Mouse (Mus musculus) midbrain, embryonic 16.5 days (tissue): ENCODE measurements at regions not wholly inside any gene's neighbourhood (a gene's known extent, or its start where the extent isn't known, plus 50 kb on each side); places are given as distances from the start of the nearest gene placed in this dataset.
A peak's percentile ranks its signal among the peaks of the same experiment; 100 is the strongest.

ENCODE experiments used
- ATAC-seq: fragments of 200-750 bp; cut with Nextera tagmentation; 2 replicates; pipeline ENCODE4 v1.8.0; 2017; ENCODE audit warnings: moderate TSS enrichment
- H3K27ac ChIP-seq: fragments of 300-500 bp; sonication (generic); 2 replicates; pipeline ENCODE4 v1.5.1; 2014; ENCODE audit warnings: mild to moderate bottlenecking, low read length, mixed read lengths
- H3K27me3 ChIP-seq: fragments of 300-500 bp; sonication (generic); 2 replicates; pipeline ENCODE4 v1.6.1; 2014; ENCODE audit warnings: low read depth, low read length, mixed read lengths; ENCODE audit not compliant: control insufficient read depth, insufficient read depth
- H3K36me3 ChIP-seq: fragments of 300-500 bp; sonication (generic); 2 replicates; pipeline ENCODE4 v1.6.1; 2014; ENCODE audit warnings: mild to moderate bottlenecking, low read length, moderate library complexity, mixed read lengths; ENCODE audit not compliant: control insufficient read depth, insufficient read depth
- H3K4me1 ChIP-seq: fragments of 300-500 bp; sonication (generic); 2 replicates; pipeline ENCODE4 v1.6.1; 2014; ENCODE audit warnings: mild to moderate bottlenecking, low read length, mixed read lengths; ENCODE audit not compliant: control insufficient read depth, insufficient read depth
- H3K4me2 ChIP-seq: fragments of 300-500 bp; sonication (generic); 2 replicates; pipeline ENCODE4 v1.6.1; 2014; ENCODE audit warnings: mild to moderate bottlenecking, low read length, mixed read lengths
- H3K4me3 ChIP-seq: fragments of 300-500 bp; sonication (generic); 2 replicates; pipeline ENCODE4 v1.5.1; 2014; ENCODE audit warnings: low read depth, mild to moderate bottlenecking, low read length, moderate library complexity, mixed read lengths
- H3K9ac ChIP-seq: fragments of 300-500 bp; sonication (generic); 2 replicates; pipeline ENCODE4 v1.6.1; 2014; ENCODE audit warnings: low read depth, low read length, mixed read lengths
- H3K9me3 ChIP-seq: fragments of 300-500 bp; sonication (generic); replicated peaks from 2 replicates; pipeline ENCODE4 v1.6.1; 2014; ENCODE audit warnings: mild to moderate bottlenecking, low read length, mixed read lengths; ENCODE audit not compliant: control insufficient read depth, poor library complexity, severe bottlenecking
- WGBS: fragments of 180-500 bp; shearing (Covaris S2); extraction: QIAGEN DNeasy Blood & Tissue Kit; methylation state at CpG from one replicate; pipeline ENCODE4 v1.1.7; 2014; 5-methylcytosine and 5-hydroxymethylcytosine counted together

DNA sequence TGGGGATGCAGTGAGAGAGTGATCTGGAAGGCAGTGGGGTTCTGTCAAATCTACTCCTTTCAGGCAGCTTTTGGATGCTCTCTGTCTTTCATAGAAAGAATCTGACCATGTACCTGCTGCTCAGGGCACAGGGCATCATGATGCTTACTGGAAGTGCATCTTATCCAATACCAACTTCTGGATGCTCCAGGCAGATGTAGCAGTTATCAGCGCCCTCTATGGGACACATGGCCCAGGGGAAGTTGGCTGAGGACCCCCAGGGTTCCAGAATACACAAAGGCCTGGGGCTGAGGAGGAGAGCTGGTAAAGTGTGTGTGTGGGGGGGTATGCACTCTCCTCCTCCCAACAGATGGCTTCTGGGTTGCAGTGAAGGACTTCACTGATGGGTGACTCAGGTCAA lies 162.1 kb upstream of the Zc3h12a start:
- H3K4me3 ChIP-seq, result no peak overlapping the region
- WGBS, result 25% methylated on average over 1 of the region's 1 CpGs
- no peak overlapping the region for H3K9ac ChIP-seq
- H3K27me3 ChIP-seq, result no peaks in the 10 kb centered on the region
- no peaks in the 10 kb centered on the region for H3K36me3 ChIP-seq
- H3K4me2 ChIP-seq, result no peak overlapping the region
- peak overlapping the region; percentile 44; the same call in 1 of the 2 replicates for H3K27ac ChIP-seq
- H3K4me1 ChIP-seq, result peaks cover 8% of the 10 kb centered on the region
- ATAC-seq, result no peak
- no peaks in the 10 kb centered on the region for H3K9me3 ChIP-seq

DNA sequence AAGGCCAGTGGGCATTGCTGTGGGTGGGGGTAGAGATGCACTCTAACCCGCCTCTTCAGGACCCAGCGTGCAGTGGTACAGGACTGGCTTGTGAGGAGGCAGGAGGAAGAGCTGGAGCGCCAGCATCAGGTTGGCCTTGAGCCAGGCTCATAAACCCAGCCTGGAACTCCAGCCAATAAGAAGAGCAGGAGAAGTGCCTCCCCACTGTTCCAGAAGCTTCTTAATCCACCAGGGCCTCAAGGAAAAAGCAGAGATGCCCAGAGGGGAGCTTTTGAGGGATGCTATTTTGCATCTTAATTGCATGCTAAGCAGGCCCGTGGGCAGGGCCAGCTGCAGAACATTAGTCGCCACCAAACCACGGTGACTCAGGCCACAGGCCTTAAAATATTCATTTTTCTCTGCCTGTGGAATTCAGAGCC lies 161.4 kb upstream of the Zc3h12a start:
- H3K4me2 ChIP-seq, result no peak overlapping the region
- peaks cover 8% of the 10 kb centered on the region for H3K4me1 ChIP-seq
- H3K9me3 ChIP-seq, result no peaks in the 10 kb centered on the region
- peak; percentile 67 for ATAC-seq
- H3K4me3 ChIP-seq, result no peak overlapping the region
- no peak overlapping the region for H3K9ac ChIP-seq
- H3K27me3 ChIP-seq, result no peaks in the 10 kb centered on the region
- 11% methylated on average over 6 of the region's 6 CpGs for WGBS
- H3K27ac ChIP-seq, result peak overlapping the region; percentile 44; the same call in 1 of the 2 replicates
- no peaks in the 10 kb centered on the region for H3K36me3 ChIP-seq

DNA sequence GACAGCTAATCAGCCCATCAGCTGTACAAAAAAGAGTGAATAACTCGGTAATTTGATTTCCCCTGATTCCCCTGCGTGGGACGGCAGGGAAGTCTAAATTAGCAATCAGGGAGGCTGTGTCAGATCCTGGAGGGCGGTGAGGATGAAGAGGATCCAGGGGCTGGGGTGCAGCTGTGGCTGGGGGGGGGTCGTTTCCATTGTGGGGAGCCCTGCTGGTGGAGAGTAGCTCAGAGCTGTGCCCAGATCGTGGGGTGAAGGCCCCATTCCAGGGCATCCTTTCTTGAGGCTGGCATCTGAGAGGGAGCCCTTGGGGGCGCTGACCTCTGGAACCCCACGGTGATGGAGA lies 155.3 kb upstream of the Zc3h12a start:
- Histone ChIP-seq H3K9me3 (no peaks in the 10 kb centered on the region), H3K27me3 (no peaks in the 10 kb centered on the region), H3K4me3 (no peak overlapping the region; the same call in 1 of the 2 replicates), H3K4me1 (peaks cover 8% of the 10 kb centered on the region), H3K4me2 (peak overlapping the region; percentile 49), H3K36me3 (no peaks in the 10 kb centered on the region), H3K9ac (0 out of 2 replicates have a peak overlapping the region, but pooled peaks have one; percentile 27), H3K27ac (no peak overlapping the region; the same call in 1 of the 2 replicates)
- WGBS, result 24% methylated on average over 8 of the region's 8 CpGs
- ATAC-seq, result peak; percentile 57

DNA sequence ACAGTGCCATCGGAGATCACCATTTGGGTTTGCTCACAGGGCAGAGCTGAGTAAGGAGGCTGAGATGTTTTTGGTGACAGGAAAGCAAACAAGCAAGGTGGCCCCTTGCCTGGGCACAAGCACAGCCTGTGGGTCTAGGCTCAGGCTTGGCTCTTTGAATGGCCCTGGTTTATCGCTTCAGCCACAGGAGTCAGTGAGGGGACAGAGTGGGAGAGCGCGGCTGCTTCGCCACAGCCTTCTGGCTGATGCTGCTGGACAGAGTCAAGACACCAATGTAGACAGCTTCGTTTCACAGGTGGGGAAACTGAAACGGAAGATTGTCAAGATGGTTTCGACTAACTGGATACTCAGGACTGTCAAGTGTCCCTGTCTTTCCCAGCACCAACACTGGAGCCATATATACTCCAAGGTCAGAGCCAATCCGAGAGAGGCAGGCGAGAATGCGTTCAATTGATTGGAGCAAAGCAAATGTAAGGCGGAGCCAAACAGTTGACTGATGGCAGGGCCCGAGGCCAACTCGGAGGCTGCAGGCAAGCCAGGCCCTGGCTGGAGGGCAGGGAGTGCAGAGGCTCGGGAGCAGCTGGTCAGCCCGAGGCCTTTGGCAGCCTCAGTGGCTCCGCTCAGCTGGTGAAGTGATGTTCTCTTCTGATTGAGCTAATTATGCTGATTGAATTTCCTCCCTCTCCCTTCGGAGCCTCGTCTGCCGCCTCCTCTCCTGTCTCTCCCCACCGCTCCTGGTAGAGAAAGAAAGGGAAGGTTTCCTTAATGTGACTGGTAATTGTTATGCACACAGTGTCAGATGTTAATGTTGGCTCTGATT lies 154.7 kb upstream of the Zc3h12a start:
- Histone ChIP-seq H3K27me3 (no peaks in the 10 kb centered on the region), H3K4me1 (peaks cover 8% of the 10 kb centered on the region), H3K9me3 (no peaks in the 10 kb centered on the region), H3K9ac (0 out of 2 replicates have a peak overlapping the region, but pooled peaks have one; percentile 27), H3K27ac (peak overlapping the region; percentile 4; the same call in 1 of the 2 replicates), H3K4me2 (peak overlapping the region; percentile 49), H3K36me3 (no peaks in the 10 kb centered on the region), H3K4me3 (peak overlapping the region; percentile 17; the same call in 1 of the 2 replicates)
- peak; percentile 85 for ATAC-seq
- whole genome bisulfite sequencing, result 16% methylated on average over 19 of the region's 21 CpGs

DNA sequence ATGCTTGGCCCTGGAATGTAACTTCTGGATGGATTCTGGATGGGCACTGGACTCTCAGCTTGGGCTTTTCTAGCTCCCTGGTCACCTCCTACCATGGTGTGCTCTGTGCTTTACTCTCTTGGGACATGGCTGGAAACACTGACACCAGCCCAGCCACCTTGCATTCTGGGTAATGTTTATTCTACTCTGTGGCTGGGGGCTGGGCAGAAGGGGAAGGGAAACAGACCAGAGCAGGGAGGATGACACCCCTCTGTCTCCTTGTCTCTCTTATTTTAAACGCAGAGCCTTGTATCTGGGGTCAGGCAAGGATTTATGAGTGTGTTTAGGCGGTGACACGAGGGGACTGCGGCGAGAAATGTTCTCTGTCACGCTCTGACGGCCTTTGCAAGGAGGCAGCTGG lies 151.5 kb upstream of the Zc3h12a start:
- 43% methylated on average over 7 of the region's 7 CpGs for WGBS
- no peak overlapping the region for H3K9ac ChIP-seq
- no peak overlapping the region for H3K4me2 ChIP-seq
- H3K4me3 ChIP-seq, result no peak overlapping the region
- H3K36me3 ChIP-seq, result no peaks in the 10 kb centered on the region
- no peaks in the 10 kb centered on the region for H3K9me3 ChIP-seq
- peaks cover 17% of the 10 kb centered on the region for H3K4me1 ChIP-seq
- H3K27me3 ChIP-seq, result peaks cover 4% of the 10 kb centered on the region; the same call in 1 of the 2 replicates
- no peak overlapping the region for H3K27ac ChIP-seq
- ATAC-seq, result no peak

DNA sequence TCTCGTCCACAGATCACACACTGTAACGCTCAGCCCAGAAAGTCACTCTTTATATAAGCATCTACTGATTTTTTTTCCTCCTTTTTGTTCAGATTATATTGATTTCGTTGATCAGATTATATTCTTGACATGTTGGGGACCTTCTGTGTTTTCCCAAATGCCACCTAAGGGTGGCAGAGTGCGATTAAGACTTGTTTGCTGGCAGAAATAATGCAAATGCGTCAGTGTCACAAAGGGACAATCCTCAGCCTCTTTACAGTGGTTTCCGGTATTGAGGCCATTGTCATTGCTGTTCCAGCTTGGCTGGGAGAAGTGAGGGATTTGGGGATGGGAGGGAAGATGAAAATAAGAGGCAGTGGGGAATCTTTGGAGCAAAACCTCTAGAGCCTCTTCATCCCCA lies 149.2 kb upstream of the Zc3h12a start:
- Histone ChIP-seq H3K9me3 (no peaks in the 10 kb centered on the region), H3K9ac (no peak overlapping the region), H3K4me1 (peaks cover 8% of the 10 kb centered on the region; the same call in 1 of the 2 replicates), H3K4me2 (no peak overlapping the region), H3K4me3 (no peak overlapping the region), H3K36me3 (no peaks in the 10 kb centered on the region), H3K27ac (no peak overlapping the region), H3K27me3 (peaks cover 4% of the 10 kb centered on the region; the same call in 1 of the 2 replicates)
- ATAC-seq, result no peak
- 59% methylated on average over 6 of the region's 6 CpGs for WGBS

DNA sequence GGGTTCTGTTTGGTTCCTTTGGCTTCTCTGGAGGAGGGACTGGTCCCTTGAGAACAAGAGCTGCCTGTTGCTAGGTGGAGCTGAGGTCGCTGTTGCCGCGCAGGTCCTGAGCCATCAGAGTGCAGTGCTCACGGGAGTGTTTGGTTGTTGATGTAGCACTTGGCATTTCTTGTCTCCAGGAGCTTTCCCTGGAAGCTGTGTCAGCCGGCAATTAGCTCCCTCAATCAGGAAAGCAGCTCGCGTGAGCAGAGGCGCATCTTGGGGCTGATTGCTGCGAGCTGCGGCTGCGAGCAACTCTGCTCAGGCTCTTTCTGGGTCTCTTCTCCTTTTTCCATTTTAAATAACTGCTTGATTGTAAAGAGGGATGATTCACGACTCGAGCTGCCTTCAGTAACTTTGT lies 147.6 kb upstream of the Zc3h12a start:
- Histone ChIP-seq H3K4me2 (peak overlapping the region; percentile 30), H3K9ac (0 out of 2 replicates have a peak overlapping the region, but pooled peaks have one; percentile 15), H3K27ac (0 out of 2 replicates have a peak overlapping the region, but pooled peaks have one; percentile 3), H3K36me3 (no peaks in the 10 kb centered on the region), H3K9me3 (no peaks in the 10 kb centered on the region), H3K27me3 (peaks cover 4% of the 10 kb centered on the region; the same call in 1 of the 2 replicates), H3K4me1 (peaks cover 8% of the 10 kb centered on the region; the same call in 1 of the 2 replicates), H3K4me3 (no peak overlapping the region)
- no peak for ATAC-seq
- WGBS, result 1% methylated on average over 13 of the region's 13 CpGs

DNA sequence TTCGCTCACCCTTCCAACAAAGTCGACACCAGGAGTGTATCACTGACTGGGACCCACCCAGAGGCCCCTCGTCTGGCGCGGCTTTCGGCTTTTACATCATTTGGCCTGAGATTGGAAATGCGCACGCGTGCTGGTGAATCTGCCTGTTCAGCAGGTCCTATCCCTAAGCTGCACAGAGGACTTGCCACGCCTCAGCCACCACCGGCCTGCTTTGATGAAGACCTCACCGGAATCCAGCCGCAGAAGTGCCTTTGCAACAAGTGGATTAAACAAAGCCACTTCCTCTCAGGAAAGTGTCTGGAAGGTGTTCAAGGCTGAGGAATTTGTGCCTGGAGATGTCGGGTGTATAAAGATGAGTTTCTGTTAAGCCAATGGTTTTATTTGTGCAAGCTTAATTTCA lies 143.3 kb upstream of the Zc3h12a start:
- Histone ChIP-seq H3K27me3 (no peaks in the 10 kb centered on the region), H3K4me2 (no peak overlapping the region), H3K9me3 (no peaks in the 10 kb centered on the region), H3K27ac (no peak overlapping the region), H3K4me1 (peaks cover 8% of the 10 kb centered on the region; the same call in 1 of the 2 replicates), H3K36me3 (no peaks in the 10 kb centered on the region), H3K4me3 (no peak overlapping the region), H3K9ac (no peak overlapping the region)
- 57% methylated on average over 14 of the region's 14 CpGs for WGBS
- ATAC-seq, result no peak

DNA sequence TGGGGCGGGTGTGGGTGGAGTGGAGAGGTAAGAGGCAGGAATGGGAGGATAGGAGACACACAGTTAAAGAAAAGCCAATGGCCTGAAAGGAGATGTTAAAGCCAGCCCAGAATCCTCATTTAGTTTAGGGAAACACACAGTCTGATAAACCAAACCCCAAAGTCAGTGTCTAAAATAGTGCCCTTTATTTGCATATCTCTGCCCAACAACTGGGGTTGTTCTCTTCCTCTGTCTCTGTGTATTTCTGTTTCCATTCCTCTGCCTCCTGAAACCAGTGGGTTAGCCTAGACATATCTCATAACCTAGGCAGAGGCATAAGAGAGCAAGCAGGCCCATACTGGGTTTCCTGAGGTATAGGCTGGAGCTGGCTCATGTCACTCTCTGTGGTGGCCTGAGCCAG lies 138.6 kb upstream of the Zc3h12a start:
- Histone ChIP-seq H3K36me3 (no peaks in the 10 kb centered on the region), H3K9me3 (no peaks in the 10 kb centered on the region), H3K4me3 (no peak overlapping the region), H3K9ac (no peak overlapping the region), H3K27me3 (0 out of 2 replicates have a peak, but pooled peaks cover 2% of the 10 kb centered on the region), H3K27ac (no peak overlapping the region), H3K4me2 (no peak overlapping the region), H3K4me1 (peaks cover 18% of the 10 kb centered on the region)
- no peak for ATAC-seq
- 85% methylated on average over 1 of the region's 1 CpGs for WGBS
